Mouse (Mus musculus) MEL (cell line): ENCODE measurements around the gene Cd99l2. TPM values are rescaled to one million over a fixed set of nuclear protein-coding genes. Genes with fewer than 3 reads are reported as not detected.

ENCODE experiments used
- DNase-seq: peaks from one replicate; pipeline ENCODE4 v3.0.0; 2011; ENCODE audit warnings: low read depth, low spot score
- H3K27ac ChIP-seq: 2 replicates; pipeline ENCODE4 v1.5.1; 2012; ENCODE audit warnings: low read depth, mild to moderate bottlenecking, control low read depth, low read length, moderate library complexity; ENCODE audit not compliant: control insufficient read depth
- H3K27me3 ChIP-seq, 2 experiments: fragments of 150-350 bp in 1 of 2; sonication (generic) in 1 of 2; 2 replicates each; pipeline ENCODE4 v1.6.1; 2012; ENCODE audit warnings: low read length in 2 of 2, mild to moderate bottlenecking in 2 of 2, improper control_type of control experiment in 1 of 2, moderate library complexity in 1 of 2; ENCODE audit not compliant: insufficient read depth in 2 of 2, control insufficient read depth in 1 of 2
- H3K36me3 ChIP-seq, 2 experiments: 2 replicates each; pipeline ENCODE4 v1.6.1; 2012 to 2014; ENCODE audit warnings: low read length in 2 of 2, improper control_type of control experiment in 1 of 2, inconsistent platforms in 1 of 2, mild to moderate bottlenecking in 1 of 2; ENCODE audit not compliant: insufficient read depth in 2 of 2, control insufficient read depth in 1 of 2
- H3K4me1 ChIP-seq, 2 experiments: fragments of 150-350 bp in 1 of 2; sonication (generic) in 1 of 2; 2 replicates each; pipeline ENCODE4 v1.6.1; 2012; ENCODE audit warnings: low read length in 2 of 2, improper control_type of control experiment in 1 of 2, mild to moderate bottlenecking in 1 of 2; ENCODE audit not compliant: insufficient read depth in 2 of 2, control insufficient read depth in 1 of 2
- H3K4me3 ChIP-seq, 2 experiments: fragments of 150-350 bp in 1 of 2; sonication (generic) in 1 of 2; 2 replicates each; pipeline ENCODE4 v1.5.1; 2012; ENCODE audit warnings: low read depth in 2 of 2, low read length in 2 of 2, mild to moderate bottlenecking in 2 of 2, moderate library complexity in 2 of 2, control low read depth in 1 of 2, improper control_type of control experiment in 1 of 2; ENCODE audit not compliant: control insufficient read depth in 1 of 2, insufficient read depth in 1 of 2
- H3K79me2 ChIP-seq: 2 replicates; pipeline ENCODE4 v1.6.1; 2012; ENCODE audit warnings: mild to moderate bottlenecking, low read length, moderate library complexity; ENCODE audit not compliant: control insufficient read depth, poor library complexity, insufficient read depth
- H3K9ac ChIP-seq: 2 replicates; pipeline ENCODE4 v1.6.1; 2012; ENCODE audit warnings: low read depth, mild to moderate bottlenecking, control low read depth, low read length, moderate library complexity; ENCODE audit not compliant: control insufficient read depth, poor library complexity, severe bottlenecking
- H3K9me3 ChIP-seq: fragments of 150-350 bp; sonication (generic); replicated peaks from 2 replicates; pipeline ENCODE4 v1.6.1; 2012; ENCODE audit warnings: mild to moderate bottlenecking, low read length, improper control_type of control experiment, moderate library complexity; ENCODE audit not compliant: insufficient read depth
- BHLHE40 ChIP-seq: IDR thresholded peaks from 2 replicates; pipeline ENCODE4 v1.6.1; 2012; ENCODE audit warnings: low read depth, mild to moderate bottlenecking, inconsistent platforms, low read length, improper control_type of control experiment, borderline replicate concordance
- CHD1 ChIP-seq: IDR thresholded peaks from 2 replicates; pipeline ENCODE4 v1.6.1; 2012; ENCODE audit warnings: low read depth, mild to moderate bottlenecking, inconsistent platforms, low read length, improper control_type of control experiment
- CTCF ChIP-seq, 3 experiments: IDR thresholded peaks in 2 of 3; conservative IDR thresholded peaks in 1 of 3; 2 replicates each; pipeline ENCODE4 v1.5.1; 2011 to 2012; ENCODE audit warnings: low read length in 3 of 3, low read depth in 2 of 3, mild to moderate bottlenecking in 2 of 3, improper control_type of control experiment in 1 of 3, inconsistent platforms in 1 of 3, mixed read lengths in 1 of 3, moderate library complexity in 1 of 3; ENCODE audit not compliant: control insufficient read depth in 1 of 3, insufficient read depth in 1 of 3, poor library complexity in 1 of 3, severe bottlenecking in 1 of 3
- E2F4 ChIP-seq: IDR thresholded peaks from 2 replicates; pipeline ENCODE4 v1.6.1; 2011; ENCODE audit warnings: low read depth, low read length, improper control_type of control experiment, borderline replicate concordance
- EP300 ChIP-seq, 2 experiments: IDR thresholded peaks; 2 replicates each; pipeline ENCODE4 v1.6.1; 2011; ENCODE audit warnings: improper control_type of control experiment in 2 of 2, low read length in 2 of 2, low read depth in 1 of 2, mild to moderate bottlenecking in 1 of 2
- ETS1 ChIP-seq: IDR thresholded peaks from 2 replicates; pipeline ENCODE4 v1.6.1; 2012; ENCODE audit warnings: low read depth, mild to moderate bottlenecking, inconsistent platforms, low read length, improper control_type of control experiment, moderate library complexity
- GABPA ChIP-seq: IDR thresholded peaks from 2 replicates; pipeline ENCODE4 v1.6.1; 2012; ENCODE audit warnings: low read depth, mild to moderate bottlenecking, inconsistent platforms, low read length, improper control_type of control experiment, moderate library complexity
- GATA1 ChIP-seq: IDR thresholded peaks from 2 replicates; pipeline ENCODE4 v1.6.1; 2011; ENCODE audit warnings: low read depth, low read length, improper control_type of control experiment
- MAX ChIP-seq: IDR thresholded peaks from 2 replicates; pipeline ENCODE4 v1.6.1; 2011; ENCODE audit warnings: low read length, improper control_type of control experiment
- MAZ ChIP-seq: IDR thresholded peaks from 2 replicates; pipeline ENCODE4 v1.6.1; 2012; ENCODE audit warnings: low read depth, mild to moderate bottlenecking, inconsistent platforms, low read length, improper control_type of control experiment
- MEF2A ChIP-seq: IDR thresholded peaks from 2 replicates; pipeline ENCODE4 v1.6.1; 2014; ENCODE audit warnings: low read depth, mild to moderate bottlenecking, inconsistent platforms, low read length, improper control_type of control experiment; ENCODE audit not compliant: poor library complexity, insufficient replicate concordance, severe bottlenecking; ENCODE audit errors: extremely low read depth
- MYC ChIP-seq: IDR thresholded peaks from 2 replicates; pipeline ENCODE4 v1.6.1; 2011; ENCODE audit warnings: low read depth, mild to moderate bottlenecking, low read length, improper control_type of control experiment, moderate library complexity
- NRF1 ChIP-seq: IDR thresholded peaks from 2 replicates; pipeline ENCODE4 v1.6.1; 2014; ENCODE audit warnings: low read depth, mild to moderate bottlenecking, inconsistent platforms, low read length, improper control_type of control experiment, moderate library complexity; ENCODE audit not compliant: poor library complexity, insufficient read depth, severe bottlenecking
- POLR2AphosphoS2 ChIP-seq: IDR thresholded peaks from 2 replicates; pipeline ENCODE4 v1.6.1; 2011; ENCODE audit warnings: low read length, improper control_type of control experiment
- RCOR1 ChIP-seq: IDR thresholded peaks from 2 replicates; pipeline ENCODE4 v1.6.1; 2012; ENCODE audit warnings: low read depth, mild to moderate bottlenecking, inconsistent platforms, low read length, improper control_type of control experiment
- SIN3A ChIP-seq: IDR thresholded peaks from 2 replicates; pipeline ENCODE4 v1.6.1; 2012; ENCODE audit warnings: low read length, improper control_type of control experiment, inconsistent platforms
- SMC3 ChIP-seq: IDR thresholded peaks from 2 replicates; pipeline ENCODE4 v1.6.1; 2011; ENCODE audit warnings: low read depth, low read length, improper control_type of control experiment
- TAL1 ChIP-seq: IDR thresholded peaks from 2 replicates; pipeline ENCODE4 v1.6.1; 2012; ENCODE audit warnings: mild to moderate bottlenecking, inconsistent platforms, low read length, moderate library complexity, mixed read lengths
- ZC3H11A ChIP-seq: IDR thresholded peaks from 2 replicates; pipeline ENCODE4 v1.6.1; 2012; ENCODE audit warnings: low read depth, mild to moderate bottlenecking, inconsistent platforms, low read length, improper control_type of control experiment
- ZMIZ1 ChIP-seq: IDR thresholded peaks from 2 replicates; pipeline ENCODE4 v1.6.1; 2012; ENCODE audit warnings: low read depth, mild to moderate bottlenecking, inconsistent platforms, low read length, improper control_type of control experiment, moderate library complexity
- polyA plus RNA-seq, 2 experiments: library from polyadenylated mRNA; stranded (reverse) in 1 of 2; unstranded in 1 of 2; fragments of >175 nt in 1 of 2; fragments of >200 nt in 1 of 2; gene quantifications; 2 replicates each; pipeline versions ENCODE4 v1.2.1 to v1.2.4; 2012; ENCODE audit warnings: low replicate concordance in 2 of 2, low read depth in 1 of 2; ENCODE audit not compliant: insufficient read length in 2 of 2, insufficient read depth in 1 of 2, missing spikeins in 1 of 2
- total RNA-seq: library from RNA; depleted of rRNA; stranded (reverse); fragments of 300-350 nt; gene quantifications from 2 replicates; pipeline ENCODE4 v1.2.3, GENCODE M21; 2012

Cd99l2 gene
- total and polyA plus RNA-seq, 3 experiments: 7.9 to 12.0 TPM; not detected in 1

DNA sequence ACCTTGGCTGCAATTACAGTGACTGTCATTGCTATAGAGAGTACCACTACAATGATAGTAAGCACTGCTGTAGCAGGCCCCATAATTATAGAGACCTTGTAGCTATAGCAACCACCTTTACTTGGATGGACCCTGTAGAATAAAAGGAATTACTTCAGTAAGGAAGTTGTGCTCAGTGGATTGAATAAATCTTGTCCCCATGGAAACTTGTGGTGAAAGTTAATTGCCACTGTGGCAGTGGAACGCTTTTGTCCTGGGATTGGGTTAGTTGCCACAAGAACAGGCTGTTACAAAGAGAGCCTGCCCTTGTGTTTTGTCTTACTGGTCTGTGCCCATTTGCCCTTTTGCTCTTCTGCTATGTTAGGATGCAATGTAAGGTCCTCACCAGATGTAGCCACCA, 58.2 kb downstream of the Cd99l2 start:
- H3K27ac ChIP-seq: no peak overlapping the region
- no peaks in the 10 kb centered on the region for H3K9me3 ChIP-seq
- H3K9ac ChIP-seq: no peak overlapping the region
- H3K4me3 ChIP-seq: no peak overlapping the region
- H3K36me3 ChIP-seq: peaks cover 0 to 12% of the 10 kb centered on the region in 2 experiments; a peak in 2 of 4 replicates
- no peak for DNase-seq
- TF ChIP-seq MAZ (no peak), MYC (no peak), SMC3 (no peak), CTCF (IDR thresholded peaks at IDR 0.05 in 2 of 3, conservative IDR thresholded peaks at IDR 0.05 in 1 of 3; ENCODE audit: control insufficient read depth in 1 of 3, insufficient read depth in 1 of 3, low read depth in 2 of 3, low read length in 3 of 3, poor library complexity in 1 of 3, severe bottlenecking in 1 of 3) (no peak), ZMIZ1 (no peak), SIN3A (no peak), E2F4 (no peak), MAX (no peak), BHLHE40 (no peak), ETS1 (no peak), CHD1 (no peak), RCOR1 (no peak), GATA1 (no peak)
- H3K4me1 ChIP-seq: peaks cover 0 to 7% of the 10 kb centered on the region in 2 experiments; a peak in 3 of 4 replicates
- no peaks in the 10 kb centered on the region for H3K27me3 ChIP-seq
- no peaks in the 10 kb centered on the region for H3K79me2 ChIP-seq

DNA sequence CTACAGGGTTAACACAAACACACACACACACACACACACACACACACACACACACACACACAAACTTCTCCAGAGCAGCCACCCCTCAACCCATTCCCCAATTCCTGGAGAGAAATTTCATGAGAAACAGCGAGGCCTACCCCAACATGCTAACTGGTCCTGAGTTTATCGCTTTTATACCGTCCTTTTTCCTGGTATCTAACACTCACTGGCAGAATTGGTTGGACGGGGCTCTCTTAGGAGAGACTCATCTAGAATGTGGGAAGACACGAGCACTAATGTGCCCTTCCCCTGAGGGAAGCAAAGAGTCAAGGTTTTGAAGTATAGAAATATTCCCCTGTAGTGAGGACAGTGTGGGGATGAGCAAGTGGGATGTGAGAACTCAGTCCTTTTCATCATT, 61.7 kb downstream of the Cd99l2 start:
- DNase-seq: peak; percentile 26
- peaks cover 0 to 21% of the 10 kb centered on the region in 2 experiments; a peak in 2 of 4 replicates for H3K36me3 ChIP-seq
- H3K79me2 ChIP-seq: no peaks in the 10 kb centered on the region
- H3K9ac ChIP-seq: no peak overlapping the region
- TF ChIP-seq EP300 (IDR thresholded peaks at IDR 0.05; ENCODE audit: low read depth in 1 of 2, low read length in 2 of 2): 0 out of 4 replicates have a peak, but pooled peaks of 1 of the 2 experiments have one; percentile 11
- TF ChIP-seq TAL1: no peak
- TF ChIP-seq POLR2AphosphoS2: no peak
- TF ChIP-seq MYC: no peak
- TF ChIP-seq ZC3H11A: no peak
- no peak for TF ChIP-seq MEF2A
- no peak for TF ChIP-seq NRF1
- TF ChIP-seq GABPA: no peak
- no peak for TF ChIP-seq BHLHE40
- peaks cover 3 to 17% of the 10 kb centered on the region in 2 experiments for H3K4me1 ChIP-seq
- H3K27ac ChIP-seq: no peak overlapping the region
- H3K9me3 ChIP-seq: no peaks in the 10 kb centered on the region
- no peak overlapping the region for H3K4me3 ChIP-seq
- no peaks in the 10 kb centered on the region for H3K27me3 ChIP-seq
